In the genomic region with DNA sequence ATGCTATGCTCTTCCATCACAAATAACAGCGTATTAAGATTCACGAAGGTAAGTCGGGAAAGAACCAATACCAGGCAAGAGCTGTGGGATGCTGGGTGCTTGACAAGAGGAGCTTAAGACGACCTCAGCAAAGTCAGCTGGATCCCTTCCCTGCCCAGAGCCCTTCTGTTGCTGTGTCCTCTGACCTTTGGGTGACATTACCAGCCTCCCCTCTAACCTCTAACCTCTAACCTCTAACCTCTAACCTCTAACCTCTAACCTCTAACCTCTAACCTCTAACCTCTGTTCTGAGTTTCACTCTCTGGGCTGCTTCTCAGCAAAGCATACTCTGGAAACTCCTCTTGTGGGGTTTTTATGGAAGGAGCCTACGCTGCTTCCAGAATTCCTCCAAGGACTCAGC, we compare ENCODE assay signal across 13 mouse cellular contexts.
"Had no signal": no experiment of that assay in that cellular context is flagged by ENCODE, and none has a peak within 500 bp of the region (broad histone marks: within the 10 kb centered on the region; RNA-seq: fewer than 3 reads in every experiment).

No protein-coding gene starts in this region.

- H3K9me3 ChIP-seq: heart, embryonic 13.5 days; heart, embryonic 15.5 days; hindbrain, embryonic 10.5 days; hindbrain, embryonic 12.5 days; intestine, embryonic 15.5 days; limb, embryonic 10.5 days; limb, embryonic 12.5 days; liver, embryonic 13.5 days; liver, embryonic 15.5 days had no signal

- H3K9ac ChIP-seq: heart, embryonic 13.5 days; heart, embryonic 15.5 days; hindbrain, embryonic 12.5 days; hindbrain, embryonic 14.5 days; intestine, embryonic 15.5 days; limb, embryonic 12.5 days; liver, embryonic 13.5 days; liver, embryonic 15.5 days had no signal

- H3K4me1 ChIP-seq: liver, embryonic 13.5 days; liver, embryonic 15.5 days had no signal

- H3K36me3 ChIP-seq: heart, embryonic 13.5 days; heart, embryonic 15.5 days; hindbrain, embryonic 10.5 days; hindbrain, embryonic 12.5 days; intestine, embryonic 15.5 days; limb, embryonic 10.5 days; limb, embryonic 12.5 days; liver, embryonic 13.5 days; liver, embryonic 15.5 days had no signal

- H3K27ac ChIP-seq: heart, embryonic 13.5 days; heart, embryonic 15.5 days; hindbrain, embryonic 10.5 days; hindbrain, embryonic 12.5 days; hindbrain, embryonic 14.5 days; intestine, embryonic 15.5 days; left cerebral cortex, adult 2 months; limb, embryonic 10.5 days; limb, embryonic 12.5 days; liver, embryonic 13.5 days; liver, embryonic 15.5 days had no signal

- H3K4me3 ChIP-seq: heart, adult 2 months; heart, embryonic 13.5 days; heart, embryonic 15.5 days; hindbrain, embryonic 10.5 days; hindbrain, embryonic 12.5 days; intestine, embryonic 15.5 days; layer of hippocampus, adult 2 months; left cerebral cortex, adult 2 months; limb, embryonic 10.5 days; limb, embryonic 12.5 days; liver, embryonic 13.5 days; liver, embryonic 15.5 days had no signal

- DNase-seq: liver, embryonic 13.5 days had no signal
